Mouse (Mus musculus) myocyte (in vitro differentiated cells): Measurements from ENCODE around the gene Cyth3. TPM values are rescaled to one million over a fixed set of nuclear protein-coding genes. Genes with fewer than 3 reads are reported as not detected.

Source experiments
- H3K27me3 ChIP-seq: one replicate; pipeline ENCODE4 v1.6.1; 2011; ENCODE audit not compliant: control insufficient read depth, insufficient read depth, insufficient read length
- H3K36me3 ChIP-seq: one replicate; pipeline ENCODE4 v1.6.1; 2011; ENCODE audit not compliant: control insufficient read depth, insufficient read depth
- H3K4me2 ChIP-seq: one replicate; pipeline ENCODE4 v1.6.1; 2011; ENCODE audit warnings: low read depth, control low read depth
- H3K4me3 ChIP-seq: one replicate; pipeline ENCODE4 v1.5.1; 2011; ENCODE audit warnings: mild to moderate bottlenecking, control low read depth, moderate library complexity
- H3K79me2 ChIP-seq: one replicate; pipeline ENCODE4 v1.6.1; 2011; ENCODE audit not compliant: control insufficient read depth, insufficient read depth
- H3ac ChIP-seq: one replicate; pipeline ENCODE4 v1.6.1; 2011; ENCODE audit not compliant: control insufficient read depth, insufficient read length
- CEBPB ChIP-seq: IDR thresholded peaks from 2 replicates; pipeline ENCODE4 v1.6.1; 2011; ENCODE audit warnings: mild to moderate bottlenecking, moderate library complexity; ENCODE audit not compliant: poor library complexity, insufficient read depth, severe bottlenecking
- E2F4 ChIP-seq: IDR thresholded peaks from one replicate; pipeline ENCODE4 v1.6.1; 2011; ENCODE audit warnings: mild to moderate bottlenecking, control low read depth, moderate library complexity; ENCODE audit not compliant: insufficient read depth
- MAX ChIP-seq: IDR thresholded peaks from one replicate; pipeline ENCODE4 v1.6.1; 2011; ENCODE audit warnings: low read depth, mild to moderate bottlenecking, control low read depth
- MYOD1 ChIP-seq, 3 experiments: IDR thresholded peaks; one replicate each; pipeline ENCODE4 v1.6.1; 2011; ENCODE audit warnings: control low read depth in 2 of 3, low read depth in 2 of 3, mild to moderate bottlenecking in 2 of 3, moderate library complexity in 1 of 3; ENCODE audit not compliant: insufficient read length in 2 of 3, control insufficient read depth in 1 of 3
- MYOG ChIP-seq, 3 experiments: IDR thresholded peaks; one replicate each; pipeline ENCODE4 v1.6.1; 2011; ENCODE audit warnings: control low read depth in 2 of 3, low read depth in 2 of 3, mild to moderate bottlenecking in 2 of 3; ENCODE audit not compliant: insufficient read length in 2 of 3, control insufficient read depth in 1 of 3, insufficient read depth in 1 of 3
- POLR2A ChIP-seq: IDR thresholded peaks from one replicate; pipeline ENCODE4 v1.6.1; 2011; ENCODE audit warnings: low read depth, mild to moderate bottlenecking, control low read depth, moderate library complexity; ENCODE audit not compliant: insufficient read length
- POLR2AphosphoS2 ChIP-seq: IDR thresholded peaks from one replicate; pipeline ENCODE4 v1.6.1; 2011; ENCODE audit warnings: low read depth, control low read depth; ENCODE audit not compliant: insufficient read length
- REST ChIP-seq: IDR thresholded peaks from one replicate; pipeline ENCODE4 v1.6.1; 2011; ENCODE audit warnings: mild to moderate bottlenecking, control low read depth, moderate library complexity; ENCODE audit not compliant: insufficient read depth, insufficient read length
- SRF ChIP-seq: IDR thresholded peaks from one replicate; pipeline ENCODE4 v1.6.1; 2011; ENCODE audit warnings: low read depth; ENCODE audit not compliant: control insufficient read depth, insufficient read length
- TCF12 ChIP-seq: IDR thresholded peaks from one replicate; pipeline ENCODE4 v1.6.1; 2011; ENCODE audit warnings: mild to moderate bottlenecking, control low read depth; ENCODE audit not compliant: poor library complexity, insufficient read depth, severe bottlenecking
- TCF3 ChIP-seq: IDR thresholded peaks from one replicate; pipeline ENCODE4 v1.6.1; 2011; ENCODE audit warnings: low read depth, control low read depth; ENCODE audit not compliant: insufficient read length
- USF1 ChIP-seq: IDR thresholded peaks from one replicate; pipeline ENCODE4 v1.6.1; 2011; ENCODE audit warnings: low read depth, mild to moderate bottlenecking, control low read depth, moderate library complexity
- polyA plus RNA-seq: library from polyadenylated mRNA; unstranded; fragments of >200 nt; fragmentation: generic; extraction: Trizol; gene quantifications from one replicate; pipeline ENCODE4 v1.2.1, GENCODE M21; 2012; ENCODE audit warnings: missing spikeins

Gene Cyth3
- polyA plus RNA-seq, 1 experiment: 18.5 TPM

- H3K4me2 ChIP-seq: no peak overlapping the region
- no peaks in the 10 kb centered on the region for H3K36me3 ChIP-seq
- H3K79me2 ChIP-seq: no peaks in the 10 kb centered on the region
- H3ac ChIP-seq: no peak overlapping the region
- no peaks in the 10 kb centered on the region for H3K27me3 ChIP-seq
- no peak overlapping the region for H3K4me3 ChIP-seq
- TF ChIP-seq TCF12 (no peak), MAX (no peak), E2F4 (no peak), POLR2AphosphoS2 (no peak), REST (no peak), TCF3 (no peak), MYOD1 (IDR thresholded peaks at IDR 0.05; ENCODE audit: control insufficient read depth in 1 of 3, insufficient read length in 2 of 3, low read depth in 2 of 3) (no peak), MYOG (IDR thresholded peaks at IDR 0.05; ENCODE audit: control insufficient read depth in 1 of 3, insufficient read depth in 1 of 3, insufficient read length in 2 of 3, low read depth in 2 of 3) (no peak), CEBPB (no peak), SRF (no peak), USF1 (no peak), POLR2A (no peak)
These were observed 33.1 kb upstream of the Cyth3 start for GRCm38 (mm10) chr5:143589108-143589507.

- no peak for TF ChIP-seq CEBPB
- no peak for TF ChIP-seq TCF12
- TF ChIP-seq SRF: no peak
- TF ChIP-seq TCF3: no peak
- no peak for TF ChIP-seq MAX
- TF ChIP-seq USF1: no peak
- TF ChIP-seq REST: no peak
- no peak for TF ChIP-seq E2F4
- TF ChIP-seq POLR2A: no peak
- TF ChIP-seq MYOD1 (IDR thresholded peaks at IDR 0.05; ENCODE audit: control insufficient read depth in 1 of 3, insufficient read length in 2 of 3, low read depth in 2 of 3): no peak
- TF ChIP-seq POLR2AphosphoS2: no peak
- no peak for TF ChIP-seq MYOG (IDR thresholded peaks at IDR 0.05; ENCODE audit: control insufficient read depth in 1 of 3, insufficient read depth in 1 of 3, insufficient read length in 2 of 3, low read depth in 2 of 3)
- H3K4me3 ChIP-seq: no peak overlapping the region
- no peak overlapping the region for H3ac ChIP-seq
- no peaks in the 10 kb centered on the region for H3K79me2 ChIP-seq
- no peak overlapping the region for H3K4me2 ChIP-seq
- H3K27me3 ChIP-seq: no peaks in the 10 kb centered on the region
- H3K36me3 ChIP-seq: no peaks in the 10 kb centered on the region
These were observed 29.3 kb upstream of the Cyth3 start for GRCm38 (mm10) chr5:143592926-143593325.

- no peaks in the 10 kb centered on the region for H3K27me3 ChIP-seq
- H3ac ChIP-seq: no peak overlapping the region
- no peak overlapping the region for H3K4me3 ChIP-seq
- no peaks in the 10 kb centered on the region for H3K79me2 ChIP-seq
- H3K36me3 ChIP-seq: no peaks in the 10 kb centered on the region
- TF ChIP-seq POLR2AphosphoS2: no peak
- TF ChIP-seq MYOG (IDR thresholded peaks at IDR 0.05; ENCODE audit: control insufficient read depth in 1 of 3, insufficient read depth in 1 of 3, insufficient read length in 2 of 3, low read depth in 2 of 3): no peak
- TF ChIP-seq USF1: no peak
- no peak overlapping the region for H3K4me2 ChIP-seq
These were observed 28.6 kb upstream of the Cyth3 start for GRCm38 (mm10) chr5:143593563-143594146.

- Histone ChIP-seq H3K4me3 (no peak overlapping the region), H3K27me3 (no peaks in the 10 kb centered on the region), H3K4me2 (no peak overlapping the region), H3K79me2 (no peaks in the 10 kb centered on the region), H3K36me3 (no peaks in the 10 kb centered on the region), H3ac (no peak overlapping the region)
- TF ChIP-seq SRF (no peak), POLR2AphosphoS2 (no peak), POLR2A (no peak), USF1 (no peak), REST (no peak), TCF3 (no peak), MYOG (IDR thresholded peaks at IDR 0.05; ENCODE audit: control insufficient read depth in 1 of 3, insufficient read depth in 1 of 3, insufficient read length in 2 of 3, low read depth in 2 of 3) (no peak), CEBPB (no peak), TCF12 (no peak), MAX (no peak), MYOD1 (IDR thresholded peaks at IDR 0.05; ENCODE audit: control insufficient read depth in 1 of 3, insufficient read length in 2 of 3, low read depth in 2 of 3) (no peak), E2F4 (no peak)
These were observed 27.8 kb upstream of the Cyth3 start for GRCm38 (mm10) chr5:143594291-143595065.
